Mouse (Mus musculus): ENCODE measurements around the gene Ctdspl. TPM values are rescaled to one million over a fixed set of nuclear protein-coding genes. Genes with fewer than 3 reads are reported as not detected.

Gene Ctdspl
- total RNA-seq, 2 experiments from 2014 or later, result 28.8 to 30.7 TPM

- no peak for DNase-seq
Observed at GRCm38 (mm10) chr9:118950061-118950460, 23.8 kb downstream of the Ctdspl start.

GRCm38 (mm10) chr9:118950751-118951150, 24.5 kb downstream of the Ctdspl start:
- no peak for DNase-seq

- no peak for DNase-seq
Observed at GRCm38 (mm10) chr9:118951381-118951780, 25.1 kb downstream of the Ctdspl start.

GRCm38 (mm10) chr9:118952180-118952579, 25.9 kb downstream of the Ctdspl start:
- peak; percentile 48 for DNase-seq

- no peak for DNase-seq
Observed at GRCm38 (mm10) chr9:118953465-118954194, 27.4 kb downstream of the Ctdspl start.

GRCm38 (mm10) chr9:118958802-118959201, 32.5 kb downstream of the Ctdspl start:
- DNase-seq, result peak; percentile 47

GRCm38 (mm10) chr9:118960415-118961091, 34.3 kb downstream of the Ctdspl start:
- peak; percentile 50 for DNase-seq

- no peak for DNase-seq
Observed at GRCm38 (mm10) chr9:118963149-118963548, 36.9 kb downstream of the Ctdspl start.

GRCm38 (mm10) chr9:118964263-118965034, 38.2 kb downstream of the Ctdspl start:
- DNase-seq, result no peak

- DNase-seq, result no peak
Observed at GRCm38 (mm10) chr9:118969810-118970209, 43.6 kb downstream of the Ctdspl start.

- no peak for DNase-seq
Observed at GRCm38 (mm10) chr9:118973028-118973427, 46.8 kb downstream of the Ctdspl start.

GRCm38 (mm10) chr9:118973566-118973965, 47.3 kb downstream of the Ctdspl start:
- no peak for DNase-seq

- peak; percentile 73 for DNase-seq
Observed at GRCm38 (mm10) chr9:118974148-118974547, 47.9 kb downstream of the Ctdspl start.

GRCm38 (mm10) chr9:118975211-118975671, 49.0 kb downstream of the Ctdspl start:
- no peak for DNase-seq

GRCm38 (mm10) chr9:118975758-118976157, 49.5 kb downstream of the Ctdspl start:
- DNase-seq, result no peak

GRCm38 (mm10) chr9:118976561-118976960, 50.3 kb downstream of the Ctdspl start:
- peak; percentile 65 for DNase-seq

GRCm38 (mm10) chr9:118977425-118977824, 51.2 kb downstream of the Ctdspl start:
- no peak for DNase-seq

- peak; percentile 52 for DNase-seq
Observed at GRCm38 (mm10) chr9:118980411-118980823, 54.2 kb downstream of the Ctdspl start.

GRCm38 (mm10) chr9:118984650-118985432, 58.6 kb downstream of the Ctdspl start:
- DNase-seq, result no peak

- DNase-seq, result no peak
Observed at GRCm38 (mm10) chr9:118986286-118986685, 60.0 kb downstream of the Ctdspl start.

- no peak for DNase-seq
Observed at GRCm38 (mm10) chr9:118988787-118989580, 62.7 kb downstream of the Ctdspl start.

Measured in adrenal gland, postnatal 10 days (tissue).